Mouse (Mus musculus) layer of hippocampus, adult 8-10 months (tissue): ENCODE results near the gene Nop58. TPM values are rescaled to one million over a fixed set of nuclear protein-coding genes. Genes with fewer than 3 reads are reported as not detected.
A peak's percentile ranks its signal among the peaks of the same experiment; 100 is the strongest.
"Not testable (repeated sequence)": the region's sequence is repeated elsewhere in the genome, so short reads cannot be mapped to it uniquely, and the experiment has no call there.

ENCODE experiments used
- DNase-seq, 2 experiments: peaks; one replicate each; pipeline ENCODE4 v3.0.0; 2022; ENCODE audit warnings: low spot score in 2 of 2
- total RNA-seq, 4 experiments: library from RNA; stranded (reverse); gene quantifications; 2 replicates each; pipeline ENCODE4 v1.2.4; 2022

Gene Nop58
- total RNA-seq, 4 experiments from 2014 or later: 51.2 to 67.0 (median 56.5) TPM

- no peak for DNase-seq
Measured at GRCm38 (mm10) chr1:59719900-59720299, 35.1 kb downstream of the Nop58 start.

- no peak for DNase-seq
Measured at GRCm38 (mm10) chr1:59725661-59726060, 40.9 kb downstream of the Nop58 start.

GRCm38 (mm10) chr1:59730106-59730505, 45.3 kb downstream of the Nop58 start:
- no peak for DNase-seq

GRCm38 (mm10) chr1:59730737-59731136, 46.0 kb downstream of the Nop58 start:
- DNase-seq: no peak

- DNase-seq: peak in 1 of 2 experiments; percentile 9
Measured at GRCm38 (mm10) chr1:59734076-59734475, 49.3 kb downstream of the Nop58 start.

- no peak for DNase-seq
Measured at GRCm38 (mm10) chr1:59738768-59739414, 54.1 kb downstream of the Nop58 start.

- DNase-seq: no peak
Measured at GRCm38 (mm10) chr1:59739577-59740354, 55.0 kb downstream of the Nop58 start.

GRCm38 (mm10) chr1:59749047-59749446, 64.3 kb downstream of the Nop58 start:
- DNase-seq: no peak

- DNase-seq: not testable (repeated sequence)
Measured at GRCm38 (mm10) chr1:59749724-59750123, 65.0 kb downstream of the Nop58 start.

GRCm38 (mm10) chr1:59755298-59755697, 70.5 kb downstream of the Nop58 start:
- DNase-seq: no peak

- DNase-seq: no peak
Measured at GRCm38 (mm10) chr1:59758325-59758724, 73.6 kb downstream of the Nop58 start.

GRCm38 (mm10) chr1:59762208-59762607, 77.4 kb downstream of the Nop58 start:
- DNase-seq: peak in 1 of 2 experiments; percentile 18

GRCm38 (mm10) chr1:59762651-59763163, 77.9 kb downstream of the Nop58 start:
- DNase-seq: peak; percentile 41 to 53

- DNase-seq: peak; percentile 65 to 76
Measured at GRCm38 (mm10) chr1:59763164-59763768, 78.5 kb downstream of the Nop58 start, which contains the start of gene Bmpr2. Bmpr2 (plus strand) TSS chr1:59763400.

- peak; percentile 20 to 26 for DNase-seq
Measured at GRCm38 (mm10) chr1:59763781-59764251, 79.0 kb downstream of the Nop58 start.

GRCm38 (mm10) chr1:59764407-59764971, 79.7 kb downstream of the Nop58 start:
- peak; percentile 19 to 21 for DNase-seq

- DNase-seq: no peak
Measured at GRCm38 (mm10) chr1:59765279-59765678, 80.5 kb downstream of the Nop58 start.

- no peak for DNase-seq
Measured at GRCm38 (mm10) chr1:59766626-59767025, 81.9 kb downstream of the Nop58 start.
